Mouse (Mus musculus) liver, embryonic 14.5 days (tissue): ENCODE data around the gene Tenm2.

Experiments
- CTCF ChIP-seq: IDR thresholded peaks from 2 replicates; pipeline ENCODE4 v1.5.1; 2016; ENCODE audit warnings: antibody characterized with exemption, low read depth, control low read depth
- EP300 ChIP-seq: IDR thresholded peaks from 2 replicates; pipeline ENCODE4 v1.6.1; 2016; ENCODE audit warnings: antibody characterized with exemption, low read depth

DNA sequence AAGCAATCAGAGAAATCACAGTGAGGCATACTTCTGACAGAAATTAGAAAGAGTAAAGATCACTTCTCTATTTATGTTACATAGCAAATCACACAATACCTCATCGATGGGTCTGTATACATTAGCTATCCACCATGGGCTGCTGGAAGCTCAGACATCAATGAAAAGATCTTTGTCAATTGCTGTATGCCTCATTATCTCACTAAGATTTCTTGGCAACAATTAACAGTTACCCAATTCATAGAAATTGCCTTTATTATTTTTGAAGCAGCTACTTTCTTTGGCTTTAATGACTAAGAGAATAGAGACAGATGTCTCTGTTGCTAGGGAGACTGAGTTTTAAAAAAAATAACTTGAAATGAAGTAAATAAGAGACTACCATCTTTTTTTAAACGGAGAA, 106.9 kb downstream of the Tenm2 start:
- TF ChIP-seq CTCF: no peak
- TF ChIP-seq EP300: no peak
